Mouse (Mus musculus) lung, embryonic 15.5 days (tissue): Measurements from ENCODE around the gene Gli3. TPM values are rescaled to one million over a fixed set of nuclear protein-coding genes. Genes with fewer than 3 reads are reported as not detected.
A peak's percentile ranks its signal among the peaks of the same experiment; 100 is the strongest.

Experiments used
- ATAC-seq: fragments of 200-750 bp; cut with Nextera tagmentation; 2 replicates; pipeline ENCODE4 v1.8.0; 2017; ENCODE audit warnings: moderate number of reproducible peaks, borderline replicate concordance; ENCODE audit not compliant: low FRiP score, low TSS enrichment; ENCODE audit errors: extremely low read depth
- H3K27ac ChIP-seq: fragments of 300-500 bp; sonication (generic); 2 replicates; pipeline ENCODE4 v1.5.1; 2015; ENCODE audit warnings: moderate library complexity, mild to moderate bottlenecking, inconsistent platforms
- H3K27me3 ChIP-seq: fragments of 300-500 bp; sonication (generic); 2 replicates; pipeline ENCODE4 v1.6.1; 2015; ENCODE audit warnings: inconsistent platforms
- H3K36me3 ChIP-seq: fragments of 300-500 bp; sonication (generic); 2 replicates; pipeline ENCODE4 v1.6.1; 2015; ENCODE audit warnings: inconsistent platforms
- H3K4me1 ChIP-seq: fragments of 300-500 bp; sonication (generic); 2 replicates; pipeline ENCODE4 v1.6.1; 2015; ENCODE audit warnings: inconsistent platforms
- H3K4me2 ChIP-seq: fragments of 300-500 bp; sonication (generic); 2 replicates; pipeline ENCODE4 v1.6.1; 2015; ENCODE audit warnings: inconsistent platforms, mild to moderate bottlenecking, moderate library complexity
- H3K4me3 ChIP-seq: fragments of 300-500 bp; sonication (generic); 2 replicates; pipeline ENCODE4 v1.5.1; 2015; ENCODE audit warnings: mild to moderate bottlenecking, inconsistent platforms
- H3K9ac ChIP-seq: fragments of 300-500 bp; sonication (generic); 2 replicates; pipeline ENCODE4 v1.6.1; 2015; ENCODE audit warnings: inconsistent platforms
- H3K9me3 ChIP-seq: fragments of 300-500 bp; sonication (generic); 2 replicates; pipeline ENCODE4 v1.6.1; 2016; ENCODE audit warnings: inconsistent platforms
- WGBS: fragments of 180-500 bp; shearing (Covaris S2); methylation state at CpG from one replicate; pipeline ENCODE4 v1.1.7; 2015; 5-methylcytosine and 5-hydroxymethylcytosine counted together
- polyA plus RNA-seq: library from polyadenylated mRNA; unstranded; fragments of >200 nt; fragmentation: Nextera tagmentation; extraction: Ambion mirVana; gene quantifications from 2 replicates; pipeline ENCODE4 v1.2.1, GENCODE M21; 2015

Gli3 gene
- polyA plus RNA-seq, 1 experiment from 2014 or later = 19.0 TPM

GRCm38 (mm10) chr13:15704669-15705068 is 241.6 kb downstream of the Gli3 start:
- no peaks in the 10 kb centered on the region for H3K27me3 ChIP-seq
- no peak overlapping the region for H3K9ac ChIP-seq
- H3K9me3 ChIP-seq = no peaks in the 10 kb centered on the region
- H3K4me2 ChIP-seq = no peak overlapping the region
- ATAC-seq = no peak
- H3K4me1 ChIP-seq = no peaks in the 10 kb centered on the region
- no peak overlapping the region for H3K4me3 ChIP-seq
- no peak overlapping the region for H3K27ac ChIP-seq
- H3K36me3 ChIP-seq = no peaks in the 10 kb centered on the region
- WGBS = 85% methylated on average over 8 of the region's 8 CpGs

GRCm38 (mm10) chr13:15707481-15707881 is 244.4 kb downstream of the Gli3 start:
- no peaks in the 10 kb centered on the region for H3K36me3 ChIP-seq
- peak; percentile 65; the same call in 1 of the 2 replicates for ATAC-seq
- H3K4me2 ChIP-seq = no peak overlapping the region
- H3K27ac ChIP-seq = no peak overlapping the region
- WGBS = 50% methylated on average over 4 of the region's 4 CpGs
- no peak overlapping the region for H3K4me3 ChIP-seq
- H3K9ac ChIP-seq = no peak overlapping the region
- H3K9me3 ChIP-seq = no peaks in the 10 kb centered on the region
- H3K4me1 ChIP-seq = no peaks in the 10 kb centered on the region
- no peaks in the 10 kb centered on the region for H3K27me3 ChIP-seq

- Histone ChIP-seq H3K27ac (no peak overlapping the region), H3K9ac (no peak overlapping the region), H3K4me2 (no peak overlapping the region), H3K4me1 (no peaks in the 10 kb centered on the region), H3K9me3 (no peaks in the 10 kb centered on the region), H3K27me3 (no peaks in the 10 kb centered on the region), H3K36me3 (0 out of 2 replicates have a peak, but pooled peaks cover 4% of the 10 kb centered on the region), H3K4me3 (no peak overlapping the region)
- 79% methylated on average over 7 of the region's 7 CpGs for WGBS
- ATAC-seq = no peak
Measured at GRCm38 (mm10) chr13:15713486-15713885, 250.5 kb downstream of the Gli3 start.

- Histone ChIP-seq H3K9ac (no peak overlapping the region), H3K27ac (no peak overlapping the region), H3K9me3 (no peaks in the 10 kb centered on the region), H3K4me2 (no peak overlapping the region), H3K4me1 (no peaks in the 10 kb centered on the region), H3K36me3 (0 out of 2 replicates have a peak, but pooled peaks cover 4% of the 10 kb centered on the region), H3K27me3 (no peaks in the 10 kb centered on the region), H3K4me3 (no peak overlapping the region)
- no peak for ATAC-seq
- WGBS = 80% methylated on average over 4 of the region's 4 CpGs
Measured at GRCm38 (mm10) chr13:15714331-15714725, 251.3 kb downstream of the Gli3 start.

GRCm38 (mm10) chr13:15714726-15715437 is 251.8 kb downstream of the Gli3 start:
- no peaks in the 10 kb centered on the region for H3K4me1 ChIP-seq
- 42% methylated on average over 8 of the region's 8 CpGs for WGBS
- H3K4me2 ChIP-seq = no peak overlapping the region
- peak; percentile 49; the same call in 1 of the 2 replicates for ATAC-seq
- H3K27me3 ChIP-seq = no peaks in the 10 kb centered on the region
- no peak overlapping the region for H3K4me3 ChIP-seq
- peaks cover 4% of the 10 kb centered on the region; the same call in 1 of the 2 replicates for H3K36me3 ChIP-seq
- H3K27ac ChIP-seq = no peak overlapping the region
- H3K9me3 ChIP-seq = no peaks in the 10 kb centered on the region
- no peak overlapping the region for H3K9ac ChIP-seq

- Histone ChIP-seq H3K4me3 (no peak overlapping the region), H3K36me3 (peaks cover 49% of the 10 kb centered on the region), H3K27me3 (no peaks in the 10 kb centered on the region), H3K27ac (no peak overlapping the region), H3K9ac (no peak overlapping the region), H3K4me2 (no peak overlapping the region), H3K9me3 (no peaks in the 10 kb centered on the region), H3K4me1 (no peaks in the 10 kb centered on the region)
- no peak for ATAC-seq
- 81% methylated on average over 1 of the region's 1 CpGs for WGBS
Measured at GRCm38 (mm10) chr13:15721446-15721845, 258.4 kb downstream of the Gli3 start.

GRCm38 (mm10) chr13:15722766-15723379 is 259.8 kb downstream of the Gli3 start:
- Histone ChIP-seq H3K9ac (no peak overlapping the region), H3K27me3 (no peaks in the 10 kb centered on the region), H3K4me1 (no peaks in the 10 kb centered on the region), H3K4me3 (no peak overlapping the region), H3K9me3 (no peaks in the 10 kb centered on the region), H3K27ac (no peak overlapping the region), H3K4me2 (no peak overlapping the region), H3K36me3 (peaks cover 54% of the 10 kb centered on the region)
- no peak for ATAC-seq
- WGBS = 81% methylated on average over 1 of the region's 1 CpGs

- no peak overlapping the region for H3K9ac ChIP-seq
- H3K9me3 ChIP-seq = no peaks in the 10 kb centered on the region
- H3K4me3 ChIP-seq = no peak overlapping the region
- no peaks in the 10 kb centered on the region for H3K4me1 ChIP-seq
- H3K36me3 ChIP-seq = peaks cover 68% of the 10 kb centered on the region
- no peaks in the 10 kb centered on the region for H3K27me3 ChIP-seq
- H3K4me2 ChIP-seq = no peak overlapping the region
- H3K27ac ChIP-seq = no peak overlapping the region
- ATAC-seq = peak; percentile 5; the same call in 1 of the 2 replicates
- WGBS = 86% methylated on average over 10 of the region's 10 CpGs
Measured at GRCm38 (mm10) chr13:15724723-15725122, 261.7 kb downstream of the Gli3 start.

- Histone ChIP-seq H3K4me1 (peaks cover 14% of the 10 kb centered on the region), H3K36me3 (no peaks in the 10 kb centered on the region), H3K27ac (peak overlapping the region; percentile 45), H3K27me3 (no peaks in the 10 kb centered on the region), H3K9me3 (no peaks in the 10 kb centered on the region), H3K4me2 (no peak overlapping the region), H3K9ac (no peak overlapping the region), H3K4me3 (no peak overlapping the region)
- 19% methylated on average over 1 of the region's 1 CpGs for WGBS
- ATAC-seq = peak; percentile 97
Measured at GRCm38 (mm10) chr13:15741771-15742170, 278.7 kb downstream of the Gli3 start.

- Histone ChIP-seq H3K27ac (peak overlapping the region; percentile 15; the same call in 1 of the 2 replicates), H3K4me1 (peaks cover 14% of the 10 kb centered on the region), H3K9me3 (no peaks in the 10 kb centered on the region), H3K36me3 (no peaks in the 10 kb centered on the region), H3K27me3 (no peaks in the 10 kb centered on the region), H3K9ac (no peak overlapping the region), H3K4me3 (no peak overlapping the region), H3K4me2 (no peak overlapping the region)
- peak; percentile 23; the same call in 1 of the 2 replicates for ATAC-seq
- WGBS = 63% methylated on average over 3 of the region's 3 CpGs
Measured at GRCm38 (mm10) chr13:15742308-15742707, 279.3 kb downstream of the Gli3 start.

GRCm38 (mm10) chr13:15742777-15743176 is 279.7 kb downstream of the Gli3 start:
- Histone ChIP-seq H3K4me2 (no peak overlapping the region), H3K36me3 (no peaks in the 10 kb centered on the region), H3K27ac (no peak overlapping the region), H3K4me1 (peaks cover 14% of the 10 kb centered on the region), H3K27me3 (no peaks in the 10 kb centered on the region), H3K4me3 (no peak overlapping the region), H3K9ac (no peak overlapping the region), H3K9me3 (no peaks in the 10 kb centered on the region)
- ATAC-seq = no peak
- WGBS = 44% methylated on average over 4 of the region's 4 CpGs
